Mouse (Mus musculus) olfactory bulb, adult 2 months (tissue): Measurements from ENCODE around the gene Mfsd14a. TPM values are rescaled to one million over a fixed set of nuclear protein-coding genes. Genes with fewer than 3 reads are reported as not detected.
"Not testable (repeated sequence)": the region's sequence is repeated elsewhere in the genome, so short reads cannot be mapped to it uniquely, and the experiment has no call there.

ENCODE experiments used
- H3K27ac ChIP-seq: fragments of 200-500 bp; 2 replicates; pipeline ENCODE4 v1.5.1; 2012; ENCODE audit warnings: low read depth, low read length; ENCODE audit not compliant: insufficient read depth
- H3K4me1 ChIP-seq: fragments of 200-500 bp; 2 replicates; pipeline ENCODE4 v1.6.1; 2012; ENCODE audit warnings: low read length; ENCODE audit not compliant: control insufficient read depth, insufficient read depth
- H3K4me3 ChIP-seq: fragments of 200-500 bp; 2 replicates; pipeline ENCODE4 v1.5.1; 2012; ENCODE audit warnings: mild to moderate bottlenecking, low read depth, low read length, moderate library complexity; ENCODE audit not compliant: insufficient read depth
- CTCF ChIP-seq: fragments of 200-500 bp; IDR thresholded peaks from 2 replicates; pipeline ENCODE4 v1.5.1; 2012; ENCODE audit warnings: low read depth, mild to moderate bottlenecking, low read length, moderate library complexity; ENCODE audit not compliant: insufficient read depth
- POLR2A ChIP-seq: fragments of 200-500 bp; IDR thresholded peaks from 2 replicates; pipeline ENCODE4 v1.6.1; 2012; ENCODE audit warnings: mild to moderate bottlenecking, low read depth, low read length, moderate library complexity; ENCODE audit not compliant: insufficient read depth
- WGBS: fragments of 180-500 bp; shearing (Covaris S2); methylation state at CpG from one replicate; pipeline ENCODE4 v1.1.7; 2018; 5-methylcytosine and 5-hydroxymethylcytosine counted together
- polyA plus RNA-seq: library from polyadenylated mRNA; stranded (reverse); fragments of >200 nt; gene quantifications from 2 replicates; pipeline ENCODE4 v1.2.4, GENCODE M21; 2012; ENCODE audit warnings: low replicate concordance; ENCODE audit not compliant: missing spikeins, insufficient read depth, insufficient read length

Gene Mfsd14a
- polyA plus RNA-seq, 1 experiment: not detected

DNA sequence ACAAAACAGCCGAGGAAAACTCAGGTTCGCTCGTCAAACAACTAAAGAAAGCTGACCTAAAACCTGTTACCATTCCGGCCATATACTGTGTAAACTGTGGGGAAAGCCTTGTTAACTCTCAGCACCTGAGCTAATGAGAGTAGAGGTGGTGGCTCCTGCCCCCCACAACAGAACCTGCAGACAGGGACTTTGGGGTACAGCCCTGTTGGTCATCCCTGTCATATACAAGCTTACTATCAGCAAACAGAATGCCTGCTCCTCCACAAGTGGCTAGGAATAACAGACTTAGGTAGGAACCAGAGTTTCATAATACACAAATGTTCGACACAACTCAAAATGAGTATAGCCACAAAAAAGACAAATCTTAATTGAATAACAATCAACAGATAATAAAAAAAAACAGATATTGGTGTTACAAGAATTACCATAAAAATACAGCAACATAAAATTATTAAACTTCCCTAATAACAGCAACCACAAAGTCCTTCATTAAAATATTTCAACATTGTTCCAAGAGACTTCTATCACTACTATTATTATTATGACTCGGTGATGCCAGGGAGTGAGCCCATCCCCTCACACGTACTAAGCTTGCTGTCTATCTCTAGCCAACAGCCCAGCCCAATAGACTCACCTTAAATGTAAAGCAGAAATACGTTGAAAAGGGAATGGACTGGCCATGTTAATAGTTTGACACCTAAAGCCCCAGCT lies 32.6 kb upstream of the Mfsd14a start:
- WGBS: 90% methylated on average over 8 of the region's 8 CpGs
- no peak overlapping the region for H3K27ac ChIP-seq
- H3K4me1 ChIP-seq: no peaks in the 10 kb centered on the region
- TF ChIP-seq POLR2A (no peak), CTCF (no peak)
- no peak overlapping the region for H3K4me3 ChIP-seq

DNA sequence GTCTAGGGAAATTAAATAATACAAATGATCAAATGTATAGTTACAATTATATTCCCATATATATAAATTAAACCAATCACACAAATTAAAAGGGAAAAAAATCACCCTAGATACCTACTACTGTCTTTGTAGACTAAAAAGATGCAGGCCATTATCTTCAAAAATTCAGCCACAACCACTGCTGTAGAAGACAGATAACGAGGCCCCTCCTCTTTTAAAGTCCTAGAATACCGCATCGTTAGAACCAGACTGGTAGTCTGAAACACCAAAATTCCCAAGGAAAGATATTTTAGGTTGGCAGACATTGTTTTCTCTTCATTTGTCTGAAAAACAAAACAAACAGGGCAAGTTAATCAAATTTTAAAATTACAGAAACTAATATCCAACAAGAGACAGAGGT lies 31.8 kb upstream of the Mfsd14a start:
- no peak for TF ChIP-seq POLR2A
- no peak for TF ChIP-seq CTCF
- Histone ChIP-seq H3K4me1 (no peaks in the 10 kb centered on the region), H3K27ac (no peak overlapping the region), H3K4me3 (no peak overlapping the region)
- 86% methylated on average over 3 of the region's 3 CpGs for WGBS

DNA sequence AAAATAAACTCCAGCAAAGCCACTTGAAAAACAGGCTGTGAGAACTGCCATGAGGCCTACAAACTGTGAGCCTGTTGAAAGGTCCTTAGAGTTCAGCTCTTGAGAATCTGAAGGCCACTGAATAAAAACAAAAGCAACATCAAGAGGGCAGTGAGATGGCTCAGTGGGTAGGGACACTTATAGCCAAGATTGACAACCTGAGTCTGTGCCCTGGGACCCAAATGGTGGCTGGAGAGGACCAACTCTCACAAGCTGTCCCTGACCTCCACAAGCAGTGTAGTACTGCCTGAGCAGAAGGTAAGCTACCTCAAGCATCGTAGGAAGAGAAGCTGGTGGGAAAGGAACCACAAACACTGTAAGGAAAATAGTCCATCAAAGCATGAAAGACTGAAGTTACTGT lies 18.7 kb upstream of the Mfsd14a start, which contains the start of gene Gm43191:
TSS of gene Gm43191 (minus strand) at position 101 of the 400 bp plus-strand sequence.
- H3K27ac ChIP-seq: no peak within 1 kb of the TSS
- no peak for TF ChIP-seq POLR2A
- TF ChIP-seq CTCF: no peak
- WGBS: 94% methylated on average over 1 of the region's 1 CpGs

DNA sequence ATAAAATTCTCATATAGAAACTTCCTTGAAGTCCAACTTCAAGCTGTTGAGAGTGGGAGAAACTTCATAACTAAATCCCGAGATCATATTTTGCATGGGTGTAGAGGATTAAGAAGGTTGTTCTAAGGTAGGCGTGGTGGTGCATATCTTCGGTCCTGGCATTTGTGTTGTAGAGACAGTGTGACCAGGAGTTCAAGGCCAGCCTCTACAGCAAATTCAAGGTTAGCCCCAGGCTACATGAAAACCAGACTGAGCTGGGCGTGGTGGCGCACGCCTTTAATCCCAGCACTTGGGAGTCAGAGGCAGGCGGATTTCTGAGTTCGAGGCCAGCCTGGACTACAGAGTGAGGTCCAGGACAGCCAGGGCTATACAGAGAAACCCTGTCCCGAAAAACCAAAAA lies 1.8 kb upstream of the Mfsd14a start:
- 97% methylated on average over 9 of the region's 9 CpGs for WGBS
- H3K4me3 ChIP-seq, H3K27ac ChIP-seq: not testable (repeated sequence)

More for the DNA sequence above, 18.7 kb upstream of the Mfsd14a start, which contains the start of gene Gm43191:
- H3K4me1 ChIP-seq: no peaks in the 10 kb centered on the region
- H3K4me3 ChIP-seq: no peak within 1 kb of the TSS

DNA sequence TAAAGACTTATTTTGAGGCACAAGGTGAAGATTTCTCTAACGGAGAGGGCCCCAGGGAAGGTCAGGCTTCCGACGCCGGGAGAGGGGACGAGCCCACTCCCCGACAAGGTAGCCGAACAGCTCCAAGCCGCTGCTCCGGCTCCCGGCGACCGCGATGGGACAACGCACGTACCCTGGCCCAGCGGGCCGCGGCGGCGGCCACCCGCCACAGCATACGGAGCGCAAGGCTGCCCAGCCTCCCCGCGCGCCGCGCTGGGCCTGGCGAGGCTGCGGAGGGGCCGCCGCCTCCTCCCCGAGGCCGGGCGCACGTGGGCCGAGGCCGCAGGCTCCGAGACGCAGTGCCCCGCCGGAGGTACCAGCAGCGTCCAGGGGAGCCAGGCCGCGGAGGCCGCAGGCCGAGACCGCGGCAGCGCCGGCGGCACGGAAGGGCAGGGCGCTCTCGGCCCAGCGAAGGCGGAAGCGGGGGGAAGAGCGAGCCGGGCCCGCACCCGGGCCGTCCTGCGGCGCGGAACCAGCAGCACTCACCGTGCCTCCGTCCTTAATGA lies 535 bp downstream of the Mfsd14a start:
- peak overlapping the region; percentile 67 for H3K27ac ChIP-seq
- H3K4me3 ChIP-seq: peak overlapping the region; percentile 94
- TF ChIP-seq CTCF (no peak), POLR2A (no peak)
- WGBS: under 1% methylated on average over 65 of the region's 68 CpGs
- peaks cover 7% of the 10 kb centered on the region for H3K4me1 ChIP-seq

More for the DNA sequence above, 1.8 kb upstream of the Mfsd14a start:
- H3K4me1 ChIP-seq: not testable (repeated sequence)

DNA sequence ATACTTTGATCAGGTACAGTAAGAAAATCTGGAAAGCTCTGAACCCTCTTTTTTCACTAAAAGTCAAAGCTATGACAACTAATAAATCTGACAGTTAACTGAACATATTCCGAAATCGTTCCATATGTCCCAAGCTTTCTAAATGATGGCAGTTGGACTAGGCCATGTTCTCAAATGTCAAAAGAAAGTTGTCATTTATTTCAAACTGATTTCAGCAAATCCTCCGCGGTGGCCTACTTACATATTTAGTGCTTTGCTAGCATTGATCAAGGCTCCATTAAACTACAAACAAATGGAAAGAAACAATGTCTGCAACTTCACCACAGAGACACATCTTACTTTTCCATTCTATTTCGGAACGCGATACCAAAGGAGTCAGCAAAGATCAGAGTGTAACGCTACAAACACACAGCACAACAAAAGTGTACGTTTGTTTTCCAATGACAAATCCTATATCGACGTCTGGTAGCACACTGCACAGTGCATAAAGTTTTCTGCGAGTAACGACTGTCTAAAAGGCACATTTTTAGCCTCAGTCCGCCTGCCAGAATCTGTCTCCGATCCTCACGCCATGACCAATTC lies 1.1 kb downstream of the Mfsd14a start:
- H3K4me1 ChIP-seq: peaks cover 9% of the 10 kb centered on the region
- peak overlapping the region; percentile 67 for H3K27ac ChIP-seq
- TF ChIP-seq POLR2A (no peak), CTCF (no peak)
- H3K4me3 ChIP-seq: peak overlapping the region; percentile 94
- WGBS: 5% methylated on average over 16 of the region's 16 CpGs

DNA sequence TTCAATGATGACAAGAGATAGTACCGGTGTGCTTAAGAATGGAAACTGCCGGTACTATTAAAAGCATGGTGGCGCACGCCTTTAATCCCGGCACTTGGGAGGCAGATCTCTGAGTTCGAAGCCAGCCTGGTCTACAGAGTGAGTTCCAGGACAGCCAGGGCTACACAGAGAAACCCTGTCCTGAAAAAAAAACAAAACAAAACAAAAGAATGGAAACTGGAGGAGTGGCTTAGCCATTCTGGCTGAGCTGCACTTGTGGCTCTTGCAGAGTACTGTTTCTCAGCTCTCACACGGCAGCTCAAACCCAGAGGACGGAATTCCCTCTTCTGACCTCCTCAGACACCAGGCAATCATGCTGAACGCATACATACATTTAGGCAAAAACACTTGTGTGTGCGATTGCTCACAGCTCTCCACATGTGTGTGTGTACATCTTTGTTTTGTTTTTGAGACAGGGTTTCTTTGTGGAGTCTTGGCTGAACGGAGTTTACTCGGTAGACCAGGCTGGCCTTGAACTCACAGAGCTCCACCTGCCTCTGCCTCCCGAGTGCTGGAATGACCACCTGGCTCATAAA lies 2.5 kb downstream of the Mfsd14a start:
- H3K4me1 ChIP-seq: peaks cover 9% of the 10 kb centered on the region
- H3K27ac ChIP-seq: no peak overlapping the region
- H3K4me3 ChIP-seq: no peak overlapping the region
- 80% methylated on average over 13 of the region's 13 CpGs for WGBS
- TF ChIP-seq CTCF (no peak), POLR2A (no peak)

DNA sequence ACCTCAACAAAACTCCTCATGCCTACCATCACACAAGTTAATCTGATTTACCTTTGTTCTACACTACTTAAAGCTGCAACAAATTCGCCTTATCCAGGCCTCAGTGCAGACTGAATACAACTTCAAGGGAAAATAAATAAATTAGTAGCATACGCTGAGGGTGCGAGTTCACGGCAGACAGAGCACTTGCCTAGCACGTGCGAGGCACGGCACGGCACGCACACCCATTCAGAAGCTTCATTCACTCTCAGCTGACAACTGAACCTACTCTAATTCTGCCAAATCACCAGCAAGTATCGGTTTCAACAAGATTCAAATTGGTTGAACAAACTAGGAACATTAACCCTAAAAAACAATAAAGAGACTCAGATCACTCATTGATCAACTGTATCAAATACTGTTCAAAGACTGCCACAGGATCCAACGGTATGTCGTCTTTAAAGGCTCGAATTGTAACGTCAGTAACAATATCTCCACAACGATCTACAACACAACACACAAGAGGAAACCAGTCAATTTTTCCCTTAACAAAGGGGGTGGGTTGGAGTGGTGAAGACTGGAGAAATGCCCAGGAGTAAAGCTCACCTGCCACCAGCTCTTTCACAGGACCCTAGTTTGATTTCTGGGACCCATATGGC lies 3.4 kb downstream of the Mfsd14a start:
- Histone ChIP-seq H3K27ac (no peak overlapping the region), H3K4me1 (peaks cover 9% of the 10 kb centered on the region), H3K4me3 (no peak overlapping the region)
- TF ChIP-seq CTCF (no peak), POLR2A (no peak)
- WGBS: 57% methylated on average over 15 of the region's 15 CpGs
